Mouse (Mus musculus) E14TG2a.4 (cell line): ENCODE measurements around the gene Fen1.

Experiments used
- CTCF ChIP-seq: conservative IDR thresholded peaks from 2 replicates; pipeline ENCODE4 v1.5.1; 2014; ENCODE audit warnings: low read length
- NANOG ChIP-seq: IDR thresholded peaks from 2 replicates; pipeline ENCODE4 v1.6.1; 2014; ENCODE audit warnings: borderline replicate concordance, low read length, mixed read lengths
- POU5F1 ChIP-seq: IDR thresholded peaks from 2 replicates; pipeline ENCODE4 v1.6.1; 2014; ENCODE audit warnings: low read length, borderline replicate concordance

DNA sequence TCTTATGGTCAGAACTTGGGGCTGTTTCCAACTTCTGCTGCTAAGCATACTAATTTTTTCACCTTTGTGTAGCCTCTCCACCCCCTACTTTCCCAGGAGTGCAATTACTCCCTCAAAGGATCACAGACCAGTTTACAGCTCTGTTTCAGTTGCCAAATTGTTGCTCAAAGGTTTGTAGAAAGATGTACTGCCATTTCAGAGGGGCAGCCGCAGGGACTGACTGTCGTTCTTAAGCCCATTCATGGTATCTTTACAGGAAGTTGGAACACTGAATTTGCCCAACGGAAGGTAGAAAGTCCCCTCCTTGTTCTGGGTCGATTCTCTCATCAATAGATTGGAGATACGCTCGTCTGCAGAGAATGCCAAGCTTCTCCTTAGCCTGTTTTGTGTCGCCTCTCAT lies 32.6 kb downstream of the Fen1 start:
- TF ChIP-seq CTCF (no peak), NANOG (no peak), POU5F1 (no peak)
